Mouse (Mus musculus): ENCODE measurements around the gene Gm21312. TPM values are rescaled to one million over a fixed set of nuclear protein-coding genes. Genes with fewer than 3 reads are reported as not detected.
"Not testable (repeated sequence)": the region's sequence is repeated elsewhere in the genome, so short reads cannot be mapped to it uniquely, and the experiment has no call there.

Gene Gm21312
- total RNA-seq (2015; ENCODE audit: low replicate concordance): not detected in 2 replicates
- not detected in 2 replicates for total RNA-seq (2017; ENCODE audit: low replicate concordance)

DNA sequence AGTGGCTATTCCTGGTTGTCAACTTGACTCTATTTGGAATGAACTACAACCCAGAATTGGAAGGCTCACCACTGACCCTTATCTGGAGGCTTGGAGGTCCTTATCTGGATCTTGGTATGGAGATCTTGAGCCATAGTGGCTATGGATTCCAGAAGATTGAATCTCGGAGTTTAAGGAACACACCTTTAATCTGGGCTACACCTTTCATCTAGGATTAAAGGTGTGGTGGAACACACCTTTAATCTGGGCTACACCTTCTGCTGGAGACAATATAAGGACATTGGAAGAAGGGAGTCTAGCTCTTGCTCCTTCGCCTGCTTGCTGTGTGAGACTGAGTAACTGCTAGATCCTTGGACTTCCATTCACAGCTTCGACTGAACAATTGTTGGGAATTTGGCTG, at the start of gene Gm21312:
Gene Gm21312 (plus strand): TSS at position 301 of the 400 bp plus-strand sequence.
- not testable (repeated sequence) for ATAC-seq (replicated peaks; ENCODE audit: low FRiP score, poor library complexity, severe bottlenecking)

DNA sequence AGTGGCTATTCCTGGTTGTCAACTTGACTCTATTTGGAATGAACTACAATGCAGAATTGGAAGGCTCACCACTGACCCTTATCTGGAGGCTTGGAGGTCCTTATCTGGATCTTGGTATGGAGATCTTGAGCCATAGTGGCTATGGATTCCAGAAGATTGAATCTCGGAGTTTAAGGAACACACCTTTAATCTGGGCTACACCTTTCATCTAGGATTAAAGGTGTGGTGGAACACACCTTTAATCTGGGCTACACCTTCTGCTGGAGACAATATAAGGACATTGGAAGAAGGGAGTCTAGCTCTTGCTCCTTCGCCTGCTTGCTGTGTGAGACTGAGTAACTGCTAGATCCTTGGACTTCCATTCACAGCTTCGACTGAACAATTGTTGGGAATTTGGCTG, 34.1 kb upstream of the Gm21312 start, which contains the start of gene Gm21293:
Gene Gm21293 (plus strand): TSS at position 301 of the 400 bp plus-strand sequence.
- not testable (repeated sequence) for ATAC-seq (replicated peaks; ENCODE audit: low FRiP score, poor library complexity, severe bottlenecking)

DNA sequence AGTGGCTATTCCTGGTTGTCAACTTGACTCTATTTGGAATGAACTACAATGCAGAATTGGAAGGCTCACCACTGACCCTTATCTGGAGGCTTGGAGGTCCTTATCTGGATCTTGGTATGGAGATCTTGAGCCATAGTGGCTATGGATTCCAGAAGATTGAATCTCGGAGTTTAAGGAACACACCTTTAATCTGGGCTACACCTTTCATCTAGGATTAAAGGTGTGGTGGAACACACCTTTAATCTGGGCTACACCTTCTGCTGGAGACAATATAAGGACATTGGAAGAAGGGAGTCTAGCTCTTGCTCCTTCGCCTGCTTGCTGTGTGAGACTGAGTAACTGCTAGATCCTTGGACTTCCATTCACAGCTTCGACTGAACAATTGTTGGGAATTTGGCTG, 25.6 kb upstream of the Gm21312 start, which contains the start of gene Gm6763:
Gene Gm6763 (plus strand): TSS at position 301 of the 400 bp plus-strand sequence.
- not testable (repeated sequence) for ATAC-seq (replicated peaks; ENCODE audit: low FRiP score, poor library complexity, severe bottlenecking)

DNA sequence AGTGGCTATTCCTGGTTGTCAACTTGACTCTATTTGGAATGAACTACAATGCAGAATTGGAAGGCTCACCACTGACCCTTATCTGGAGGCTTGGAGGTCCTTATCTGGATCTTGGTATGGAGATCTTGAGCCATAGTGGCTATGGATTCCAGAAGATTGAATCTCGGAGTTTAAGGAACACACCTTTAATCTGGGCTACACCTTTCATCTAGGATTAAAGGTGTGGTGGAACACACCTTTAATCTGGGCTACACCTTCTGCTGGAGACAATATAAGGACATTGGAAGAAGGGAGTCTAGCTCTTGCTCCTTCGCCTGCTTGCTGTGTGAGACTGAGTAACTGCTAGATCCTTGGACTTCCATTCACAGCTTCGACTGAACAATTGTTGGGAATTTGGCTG, 17.1 kb upstream of the Gm21312 start, which contains the start of gene Gm8764:
Gene Gm8764 (plus strand): TSS at position 301 of the 400 bp plus-strand sequence.
- not testable (repeated sequence) for ATAC-seq (replicated peaks; ENCODE audit: low FRiP score, poor library complexity, severe bottlenecking)

DNA sequence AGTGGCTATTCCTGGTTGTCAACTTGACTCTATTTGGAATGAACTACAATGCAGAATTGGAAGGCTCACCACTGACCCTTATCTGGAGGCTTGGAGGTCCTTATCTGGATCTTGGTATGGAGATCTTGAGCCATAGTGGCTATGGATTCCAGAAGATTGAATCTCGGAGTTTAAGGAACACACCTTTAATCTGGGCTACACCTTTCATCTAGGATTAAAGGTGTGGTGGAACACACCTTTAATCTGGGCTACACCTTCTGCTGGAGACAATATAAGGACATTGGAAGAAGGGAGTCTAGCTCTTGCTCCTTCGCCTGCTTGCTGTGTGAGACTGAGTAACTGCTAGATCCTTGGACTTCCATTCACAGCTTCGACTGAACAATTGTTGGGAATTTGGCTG, 8.6 kb upstream of the Gm21312 start, which contains the start of gene Gm21304:
Gene Gm21304 (plus strand): TSS at position 301 of the 400 bp plus-strand sequence.
- not testable (repeated sequence) for ATAC-seq (replicated peaks; ENCODE audit: low FRiP score, poor library complexity, severe bottlenecking)

DNA sequence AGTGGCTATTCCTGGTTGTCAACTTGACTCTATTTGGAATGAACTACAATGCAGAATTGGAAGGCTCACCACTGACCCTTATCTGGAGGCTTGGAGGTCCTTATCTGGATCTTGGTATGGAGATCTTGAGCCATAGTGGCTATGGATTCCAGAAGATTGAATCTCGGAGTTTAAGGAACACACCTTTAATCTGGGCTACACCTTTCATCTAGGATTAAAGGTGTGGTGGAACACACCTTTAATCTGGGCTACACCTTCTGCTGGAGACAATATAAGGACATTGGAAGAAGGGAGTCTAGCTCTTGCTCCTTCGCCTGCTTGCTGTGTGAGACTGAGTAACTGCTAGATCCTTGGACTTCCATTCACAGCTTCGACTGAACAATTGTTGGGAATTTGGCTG, 8.4 kb downstream of the Gm21312 start, which contains the start of gene Gm20765:
Gene Gm20765 (plus strand): TSS at position 301 of the 400 bp plus-strand sequence.
- ATAC-seq (replicated peaks; ENCODE audit: low FRiP score, poor library complexity, severe bottlenecking): not testable (repeated sequence)

DNA sequence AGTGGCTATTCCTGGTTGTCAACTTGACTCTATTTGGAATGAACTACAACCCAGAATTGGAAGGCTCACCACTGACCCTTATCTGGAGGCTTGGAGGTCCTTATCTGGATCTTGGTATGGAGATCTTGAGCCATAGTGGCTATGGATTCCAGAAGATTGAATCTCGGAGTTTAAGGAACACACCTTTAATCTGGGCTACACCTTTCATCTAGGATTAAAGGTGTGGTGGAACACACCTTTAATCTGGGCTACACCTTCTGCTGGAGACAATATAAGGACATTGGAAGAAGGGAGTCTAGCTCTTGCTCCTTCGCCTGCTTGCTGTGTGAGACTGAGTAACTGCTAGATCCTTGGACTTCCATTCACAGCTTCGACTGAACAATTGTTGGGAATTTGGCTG, 16.9 kb downstream of the Gm21312 start, which contains the start of gene Gm4340:
Gene Gm4340 (plus strand): TSS at position 301 of the 400 bp plus-strand sequence.
- not testable (repeated sequence) for ATAC-seq (replicated peaks; ENCODE audit: low FRiP score, poor library complexity, severe bottlenecking)

DNA sequence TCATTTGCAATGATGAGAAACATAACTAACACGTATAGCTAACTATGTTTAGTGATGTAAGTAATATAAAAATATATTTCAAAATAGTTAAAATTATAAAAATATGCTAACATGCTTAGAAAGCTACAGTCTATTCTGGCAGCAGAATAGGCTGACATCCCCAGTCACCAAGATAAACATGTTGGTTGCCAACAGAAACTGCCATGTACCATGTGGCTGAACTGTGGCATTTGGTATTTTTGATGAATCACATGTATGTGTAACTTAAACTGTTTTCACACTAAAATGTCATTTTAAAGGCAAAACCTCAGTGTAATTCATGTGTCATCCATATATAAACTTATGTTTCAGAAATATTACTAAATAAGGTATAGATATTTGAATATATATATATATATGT, 32.8 kb downstream of the Gm21312 start:
- no peak for ATAC-seq (replicated peaks; ENCODE audit: low FRiP score, poor library complexity, severe bottlenecking)

DNA sequence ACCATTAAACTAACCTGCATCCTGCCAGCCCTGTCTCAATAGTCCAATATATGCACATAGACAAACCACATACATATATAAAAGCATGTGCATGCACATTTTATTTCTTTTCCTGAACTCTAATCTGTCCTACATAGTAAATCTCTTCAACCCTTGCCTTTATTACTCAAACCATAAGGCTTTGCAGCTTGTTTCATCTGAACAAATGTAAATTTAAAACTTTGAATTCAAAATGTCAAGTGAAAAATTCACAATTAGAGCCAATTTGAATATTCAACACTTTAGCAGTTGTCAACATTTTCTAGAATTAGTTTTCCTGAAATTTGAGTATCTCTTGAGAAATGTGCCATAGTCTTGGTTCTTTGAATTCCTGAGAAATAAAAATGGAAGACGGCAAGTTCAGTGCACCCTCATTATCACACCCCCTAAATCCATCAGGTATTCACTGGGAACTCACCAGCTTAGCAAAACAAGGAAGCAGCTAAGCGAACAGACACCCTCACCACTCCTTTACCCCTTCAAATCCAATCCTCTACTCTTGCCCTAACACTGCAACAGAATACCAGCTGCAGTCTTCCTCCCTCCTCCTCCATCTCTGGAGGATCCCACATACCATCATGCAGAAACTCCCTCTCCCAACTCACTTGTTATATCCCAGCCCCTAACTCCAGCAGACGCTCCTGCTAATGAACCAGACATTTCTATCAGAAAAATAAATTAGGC, 33.6 kb downstream of the Gm21312 start:
- no peak for ATAC-seq (replicated peaks; ENCODE audit: low FRiP score, poor library complexity, severe bottlenecking)

DNA sequence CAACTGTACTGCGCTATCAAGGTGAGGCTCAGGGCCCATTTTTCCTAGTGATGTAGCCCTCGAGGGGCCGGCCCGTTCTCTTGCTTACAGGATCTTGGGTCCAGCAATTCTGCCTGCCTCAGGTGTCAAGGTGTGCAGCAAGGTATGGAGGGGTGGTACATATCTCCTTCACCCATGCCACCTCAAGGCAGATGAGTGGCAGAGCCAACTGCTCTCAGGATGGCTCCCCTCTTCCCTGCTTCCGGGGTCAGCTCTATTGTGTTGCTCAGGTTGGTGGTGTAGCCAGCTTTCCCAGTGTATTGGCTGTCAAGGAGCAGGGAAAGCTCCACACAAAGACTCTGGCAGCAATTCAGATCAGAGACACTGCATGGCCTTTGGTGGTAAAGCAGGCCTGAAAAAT, 37.7 kb downstream of the Gm21312 start:
- no peak for ATAC-seq (replicated peaks; ENCODE audit: low FRiP score, poor library complexity, severe bottlenecking)

DNA sequence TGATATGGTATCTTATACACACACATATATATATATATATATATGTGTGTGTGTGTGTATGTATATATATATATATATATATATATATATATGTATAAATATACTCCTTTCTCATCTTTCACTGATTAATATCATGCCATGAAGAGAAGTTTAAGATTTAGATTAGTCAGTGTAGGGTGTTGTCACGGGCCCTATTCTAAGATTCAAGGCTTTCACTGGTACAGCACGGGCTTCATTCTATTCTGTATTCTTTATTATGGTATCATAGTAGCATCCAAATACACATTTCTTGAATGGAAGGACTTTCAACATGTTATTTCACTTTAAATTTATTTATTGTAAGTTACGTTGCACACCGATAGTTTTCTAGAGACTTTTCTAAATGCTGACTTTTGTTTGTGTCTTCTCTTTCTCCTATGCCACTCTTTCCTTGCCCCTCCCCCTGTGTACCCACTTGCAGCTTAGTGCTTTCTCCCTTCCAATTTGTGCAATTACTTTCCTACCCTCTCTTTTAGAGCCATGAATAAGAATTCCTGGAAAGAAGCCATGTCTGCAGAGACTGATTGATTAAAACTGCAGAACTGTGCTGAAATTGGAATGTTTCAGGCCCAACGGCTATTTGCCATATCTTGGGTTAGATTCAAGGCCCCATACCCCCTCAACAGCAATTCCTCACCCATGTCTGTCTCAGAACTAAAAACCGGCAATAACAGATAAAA, 43.6 kb downstream of the Gm21312 start:
- ATAC-seq (replicated peaks; ENCODE audit: low FRiP score, poor library complexity, severe bottlenecking): no peak

Other genes starting within 250 kb of the Gm21312 start
- not detected in 2 replicates for gene Gm21293, start 34.0 kb upstream of the Gm21312 start, total RNA-seq (2015; ENCODE audit: low replicate concordance)
- gene Gm21293, start 34.0 kb upstream of the Gm21312 start, total RNA-seq (2017; ENCODE audit: low replicate concordance): not detected in 2 replicates
- not detected in 2 replicates for gene Gm6763, start 25.5 kb upstream of the Gm21312 start, total RNA-seq (2015; ENCODE audit: low replicate concordance)
- gene Gm6763, start 25.5 kb upstream of the Gm21312 start, total RNA-seq (2017; ENCODE audit: low replicate concordance): not detected in 2 replicates
- not detected in 2 replicates for gene Gm8764, start 17.0 kb upstream of the Gm21312 start, total RNA-seq (2015; ENCODE audit: low replicate concordance)
- not detected in 2 replicates for gene Gm8764, start 17.0 kb upstream of the Gm21312 start, total RNA-seq (2017; ENCODE audit: low replicate concordance)
- not detected in 2 replicates for gene Gm21304, start 8.5 kb upstream of the Gm21312 start, total RNA-seq (2015; ENCODE audit: low replicate concordance)
- not detected in 2 replicates for gene Gm21304, start 8.5 kb upstream of the Gm21312 start, total RNA-seq (2017; ENCODE audit: low replicate concordance)
- not detected in 2 replicates for gene Gm20765, start 8.5 kb downstream of the Gm21312 start, total RNA-seq (2015; ENCODE audit: low replicate concordance)
- gene Gm20765, start 8.5 kb downstream of the Gm21312 start, total RNA-seq (2017; ENCODE audit: low replicate concordance): not detected in 2 replicates
- not detected in 2 replicates for gene Gm4340, start 17.0 kb downstream of the Gm21312 start, total RNA-seq (2015; ENCODE audit: low replicate concordance)
- not detected in 2 replicates for gene Gm4340, start 17.0 kb downstream of the Gm21312 start, total RNA-seq (2017; ENCODE audit: low replicate concordance)